ENCODE assay signal across 11 mouse cellular contexts in the genomic region with DNA sequence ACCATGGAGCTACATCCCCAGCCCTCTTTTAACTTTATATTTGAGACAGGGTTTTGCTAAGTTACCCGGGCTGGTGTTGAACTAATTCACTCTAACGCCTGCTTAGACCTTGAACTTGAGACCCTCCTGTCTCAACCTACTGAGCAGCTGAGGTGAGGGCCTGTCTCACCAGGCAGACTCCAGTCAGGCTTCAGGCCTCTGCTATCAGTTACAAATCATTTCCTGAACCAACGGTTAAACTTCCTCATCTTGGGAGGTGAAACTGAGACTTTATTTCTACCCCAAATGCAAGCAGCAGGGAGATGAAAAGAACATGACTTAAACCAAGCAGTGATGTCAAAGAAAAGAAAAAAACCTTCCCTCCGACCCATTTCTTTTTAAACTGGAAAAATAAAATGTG.
DNase-seq lines count a peak whose midpoint lies in the region; ATAC-seq and TF ChIP-seq lines count a peak whose summit lies in the region.
"Had no signal": no experiment of that assay in that cellular context is flagged by ENCODE, and none has a peak within 500 bp of the region (broad histone marks: within the 10 kb centered on the region; RNA-seq: fewer than 3 reads in every experiment).

No protein-coding gene starts in this region.

- no peak for DNase-seq in heart, adult 11 months
- DNase-seq in spleen, adult 2 months (ENCODE audit: low read depth in 1 of 2, low spot score in 2 of 2): no peak
- DNase-seq in spleen, postnatal 4 days (ENCODE audit: low spot score in 2 of 2): no peak
- no peak for DNase-seq in adrenal gland, adult 2 months
- DNase-seq: kidney, adult 8-10 months; retina, postnatal 1 day had no signal

- 48% methylated on average over 4 of the region's 4 CpGs for WGBS in heart, embryonic 12.5 days
- WGBS in spleen, adult 2 months: 40% methylated on average over 4 of the region's 4 CpGs
- WGBS in limb, embryonic 12.5 days: 47% methylated on average over 4 of the region's 4 CpGs
- WGBS in stomach, embryonic 16.5 days: 58% methylated on average over 4 of the region's 4 CpGs

- no peak overlapping the region for H3K4me3 ChIP-seq in heart, embryonic 12.5 days
- H3K4me3 ChIP-seq in spleen, adult 2 months (ENCODE audit: extremely low read depth, insufficient read depth, insufficient read length): no peak overlapping the region
- H3K4me3 ChIP-seq in limb, embryonic 12.5 days (replicated peaks): no peak overlapping the region
- no peak overlapping the region for H3K4me3 ChIP-seq in stomach, embryonic 16.5 days (replicated peaks; ENCODE audit: low read length)

- H3K27me3 ChIP-seq in heart, embryonic 12.5 days (replicated peaks): no peaks in the 10 kb centered on the region
- no peaks in the 10 kb centered on the region for H3K27me3 ChIP-seq in spleen, adult 2 months (ENCODE audit: control insufficient read depth, insufficient read depth, low read length)
- H3K27me3 ChIP-seq in limb, embryonic 12.5 days: no peaks in the 10 kb centered on the region
- no peaks in the 10 kb centered on the region for H3K27me3 ChIP-seq in stomach, embryonic 16.5 days (ENCODE audit: control insufficient read depth, insufficient read depth, low read length)

- peak overlapping the region; percentile 64; the same call in 1 of the 2 replicates for H3K27ac ChIP-seq in heart, embryonic 12.5 days (ENCODE audit: poor library complexity, severe bottlenecking)
- peak overlapping the region; percentile 11; the same call in 1 of the 2 replicates for H3K27ac ChIP-seq in spleen, adult 2 months (ENCODE audit: insufficient read depth, low read length)
- peak overlapping the region; percentile 31; the same call in 1 of the 2 replicates for H3K27ac ChIP-seq in limb, embryonic 12.5 days
- H3K27ac ChIP-seq in stomach, embryonic 16.5 days (ENCODE audit: low read length): peak overlapping the region; percentile 67; the same call in 1 of the 2 replicates

- no peak for TF ChIP-seq POLR2A in spleen, adult 2 months (IDR thresholded peaks at IDR 0.05; ENCODE audit: low read depth, low read length)

- H3K4me2 ChIP-seq in heart, embryonic 12.5 days: peak overlapping the region; percentile 13; the same call in 1 of the 2 replicates
- no peak overlapping the region for H3K4me2 ChIP-seq in limb, embryonic 12.5 days
- no peak overlapping the region for H3K4me2 ChIP-seq in stomach, embryonic 16.5 days (ENCODE audit: low read depth, low read length)
- H3K4me2 ChIP-seq: liver, embryonic 11.5 days had no signal

- no peak for TF ChIP-seq CTCF in spleen, adult 2 months (IDR thresholded peaks at IDR 0.05; ENCODE audit: extremely low read depth, insufficient read depth, insufficient read length, insufficient replicate concordance)

- H3K36me3 ChIP-seq in heart, embryonic 12.5 days: no peaks in the 10 kb centered on the region
- no peaks in the 10 kb centered on the region for H3K36me3 ChIP-seq in spleen, adult 2 months (ENCODE audit: control insufficient read depth, insufficient read depth, low read length)
- no peaks in the 10 kb centered on the region for H3K36me3 ChIP-seq in limb, embryonic 12.5 days
- H3K36me3 ChIP-seq in stomach, embryonic 16.5 days (ENCODE audit: control insufficient read depth, insufficient read depth, low read length): no peaks in the 10 kb centered on the region

- peaks cover 4% of the 10 kb centered on the region; the same call in 1 of the 2 replicates for H3K9me3 ChIP-seq in heart, embryonic 12.5 days (replicated peaks)
- H3K9me3 ChIP-seq in limb, embryonic 12.5 days: no peaks in the 10 kb centered on the region
- no peaks in the 10 kb centered on the region for H3K9me3 ChIP-seq in stomach, embryonic 16.5 days (replicated peaks; ENCODE audit: control insufficient read depth, low read length)

- ATAC-seq in heart, embryonic 12.5 days (ENCODE audit: insufficient number of reproducible peaks, low FRiP score): no peak
- no peak for ATAC-seq in limb, embryonic 12.5 days (ENCODE audit: insufficient number of reproducible peaks, insufficient read depth, low FRiP score, low TSS enrichment, low read depth)
- no peak for ATAC-seq in stomach, embryonic 16.5 days (ENCODE audit: insufficient read depth, low FRiP score)
- no peak for ATAC-seq in inflammation-experienced regulatory T-cells, adult 6 months

- no peak overlapping the region for H3K9ac ChIP-seq in heart, embryonic 12.5 days
- H3K9ac ChIP-seq in limb, embryonic 12.5 days (replicated peaks): no peak overlapping the region
- no peak overlapping the region for H3K9ac ChIP-seq in stomach, embryonic 16.5 days (ENCODE audit: low read length)

- peaks cover 30% of the 10 kb centered on the region for H3K4me1 ChIP-seq in heart, embryonic 12.5 days (replicated peaks)
- H3K4me1 ChIP-seq in spleen, adult 2 months (ENCODE audit: control insufficient read depth, insufficient read depth, insufficient read length): peaks cover 4% of the 10 kb centered on the region; the same call in 1 of the 2 replicates
- peaks cover 46% of the 10 kb centered on the region for H3K4me1 ChIP-seq in limb, embryonic 12.5 days (replicated peaks)
- H3K4me1 ChIP-seq in stomach, embryonic 16.5 days (ENCODE audit: control insufficient read depth, insufficient read depth, low read length): peaks cover 13% of the 10 kb centered on the region

Comparison
In these comparisons a context has a peak if more than half of its experiments do, and no peak if none do; other contexts are left out.
1. H3K27ac ChIP-seq: peak in every context shown above with its lines; median percentile 67 in stomach, embryonic 16.5 days; 64 in heart, embryonic 12.5 days; 31 in limb, embryonic 12.5 days; 11 in spleen, adult 2 months.